Mouse (Mus musculus): ENCODE measurements around the gene Hmgb1.

Hmgb1 gene

DNA sequence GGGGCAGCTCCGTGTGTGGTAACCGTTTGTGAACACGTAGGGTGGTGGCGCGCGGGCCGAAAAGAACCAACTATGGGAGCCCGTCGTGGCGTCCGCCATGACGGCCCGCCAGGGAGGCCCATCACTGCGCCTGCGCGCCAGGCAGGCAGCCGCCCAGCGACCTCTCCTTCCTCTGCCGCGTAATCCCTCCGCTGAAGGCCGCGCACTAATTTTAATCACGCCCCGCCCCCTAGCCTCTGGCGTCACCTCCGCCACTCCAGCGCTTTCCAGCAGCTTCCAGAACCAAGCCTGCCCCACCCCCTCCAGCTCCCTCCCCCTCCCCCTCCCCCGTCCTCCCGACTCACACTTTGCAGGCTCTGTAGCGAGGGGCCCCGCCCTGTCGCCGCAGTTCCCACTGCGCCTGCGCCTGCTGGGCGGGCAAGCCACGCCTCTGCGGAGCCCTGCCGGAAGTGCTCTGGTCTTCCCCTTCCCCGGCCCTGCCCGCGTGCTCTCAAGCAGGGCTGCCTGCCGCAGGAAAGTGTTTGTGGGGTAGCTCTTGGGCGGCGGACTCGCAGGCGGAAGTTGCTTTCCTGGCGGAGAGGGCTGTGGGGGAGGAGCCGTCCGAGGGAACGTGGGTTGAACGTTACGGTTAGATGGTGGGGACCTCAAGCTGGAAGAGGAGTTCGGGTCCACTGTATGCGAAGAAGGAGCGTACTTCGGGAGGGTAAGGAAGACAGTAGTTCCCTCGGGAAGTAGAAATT is at the start of gene Hmgb1, which contains the start of gene Uspl1:
Gene Hmgb1 (minus strand): TSS at position 386 of the 740 bp plus-strand sequence.
Gene Uspl1 (plus strand): TSS at position 247 of the 740 bp plus-strand sequence.
- peak; percentile 99 for DNase-seq

DNA sequence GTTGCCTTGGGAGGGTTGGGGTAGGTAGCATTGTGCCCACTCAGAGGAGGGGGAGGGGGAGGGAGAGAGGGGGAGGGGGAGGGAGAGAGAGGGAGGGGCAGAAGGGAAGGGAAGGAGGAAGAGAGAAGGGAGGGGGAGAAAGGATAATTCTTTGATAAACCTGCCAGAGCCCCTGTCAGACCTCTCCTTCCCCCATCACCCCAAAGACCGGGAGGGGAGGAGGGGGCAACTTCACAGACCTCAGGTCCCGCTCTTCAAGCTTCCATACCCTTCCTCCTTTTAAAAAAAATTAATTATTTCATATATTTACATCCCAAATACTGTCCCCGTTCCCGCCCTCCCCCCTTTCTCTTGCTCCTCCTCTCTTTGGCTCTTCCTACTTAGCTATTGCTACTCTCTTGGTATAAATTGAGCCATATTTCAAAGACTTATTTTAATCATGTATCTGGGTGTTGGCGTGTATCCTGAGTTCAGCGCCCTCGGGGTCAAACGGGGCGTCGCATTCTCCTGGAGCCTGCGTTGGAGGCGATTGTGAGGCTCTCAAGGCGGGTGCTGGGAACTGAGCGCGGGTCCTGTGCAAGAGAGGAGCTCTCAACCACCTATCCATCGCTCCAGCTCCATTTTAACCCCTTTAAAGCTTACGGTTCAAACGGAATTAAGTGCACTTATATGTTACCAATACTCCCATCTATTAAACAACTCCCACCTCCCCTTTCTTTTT is 45.5 kb upstream of the Hmgb1 start:
- DNase-seq = no peak

DNA sequence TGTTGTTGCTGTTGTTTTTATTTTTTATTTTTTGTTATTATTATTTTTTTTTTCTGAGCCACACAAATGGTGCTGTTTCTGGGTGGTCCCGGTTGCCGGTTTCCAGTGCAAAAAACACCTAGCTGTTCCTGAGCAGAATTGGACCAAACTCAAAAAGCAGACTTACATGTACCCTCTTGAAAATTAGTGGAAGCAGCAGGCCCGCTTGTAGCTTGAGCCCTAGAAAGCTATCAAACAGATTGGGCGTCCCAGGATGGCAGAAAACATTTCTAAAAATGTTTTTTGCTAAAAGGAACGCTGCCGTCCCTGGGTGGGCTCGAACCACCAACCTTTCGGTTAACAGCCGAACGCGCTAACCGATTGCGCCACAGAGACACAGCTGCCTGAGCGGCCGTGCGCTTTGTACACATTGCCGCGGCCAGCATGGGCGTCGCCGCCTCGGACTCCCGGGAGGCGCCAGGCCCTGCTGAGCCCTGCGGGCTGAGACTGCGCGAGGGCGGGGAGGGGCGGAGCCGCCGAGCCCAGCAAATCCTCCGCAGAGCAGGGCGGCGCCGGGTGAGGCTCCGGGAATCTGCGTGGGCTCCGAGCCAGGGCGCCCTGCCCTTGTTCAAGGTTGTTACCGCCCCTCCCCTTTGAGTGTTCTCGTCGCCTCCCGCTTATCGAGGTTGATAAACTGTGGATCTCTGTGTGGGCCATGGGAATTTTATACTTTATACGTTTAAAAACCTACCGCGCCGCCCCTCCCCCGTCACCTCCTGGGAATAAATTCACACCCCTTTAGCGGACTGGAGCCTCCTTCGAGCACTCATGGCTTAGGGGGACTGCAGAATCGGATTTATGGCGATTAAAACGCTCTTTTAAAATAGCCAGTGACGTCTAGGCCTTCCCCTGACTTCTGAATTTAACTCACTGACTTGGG is 44.7 kb upstream of the Hmgb1 start:
- peak; percentile 97 for DNase-seq

DNA sequence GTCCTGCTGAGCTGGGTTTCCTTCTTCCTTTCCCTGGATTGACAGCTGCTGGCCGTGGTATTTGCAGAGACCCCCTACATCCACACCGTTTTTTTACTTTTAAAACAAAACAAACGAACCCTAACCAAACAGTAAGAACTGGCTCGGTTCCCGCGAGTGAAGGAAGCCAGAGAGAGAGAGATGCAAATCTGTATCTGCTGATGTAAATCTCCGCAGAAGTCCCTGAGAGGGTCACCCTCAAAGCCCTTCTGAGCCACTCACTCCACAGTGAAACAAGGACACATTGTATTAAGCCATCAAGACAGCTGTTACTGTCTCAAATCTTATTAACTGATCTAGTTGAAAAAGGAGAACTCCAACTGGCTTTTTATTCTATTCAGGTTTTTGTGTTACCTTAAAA is 40.4 kb upstream of the Hmgb1 start:
- DNase-seq = no peak

DNA sequence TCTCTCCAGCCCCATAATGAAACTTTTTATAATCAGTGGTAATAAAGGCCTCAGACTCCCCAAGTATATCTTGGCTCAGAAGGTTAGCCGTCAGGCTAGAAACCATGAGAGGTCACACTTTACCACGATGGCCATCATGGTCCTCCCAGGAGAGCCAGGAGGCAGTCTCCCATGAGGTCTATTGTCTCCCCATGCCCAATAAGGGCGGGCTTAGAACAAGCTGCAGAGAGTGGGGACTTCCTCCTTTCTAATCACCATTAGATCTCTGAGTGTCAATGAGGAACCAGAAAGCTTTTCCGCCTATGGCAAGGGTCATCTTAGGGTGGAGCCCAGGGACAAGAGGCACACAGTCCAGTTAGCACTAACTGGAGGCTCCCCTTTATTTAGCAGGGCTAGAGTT is 37.1 kb upstream of the Hmgb1 start:
- no peak for DNase-seq

DNA sequence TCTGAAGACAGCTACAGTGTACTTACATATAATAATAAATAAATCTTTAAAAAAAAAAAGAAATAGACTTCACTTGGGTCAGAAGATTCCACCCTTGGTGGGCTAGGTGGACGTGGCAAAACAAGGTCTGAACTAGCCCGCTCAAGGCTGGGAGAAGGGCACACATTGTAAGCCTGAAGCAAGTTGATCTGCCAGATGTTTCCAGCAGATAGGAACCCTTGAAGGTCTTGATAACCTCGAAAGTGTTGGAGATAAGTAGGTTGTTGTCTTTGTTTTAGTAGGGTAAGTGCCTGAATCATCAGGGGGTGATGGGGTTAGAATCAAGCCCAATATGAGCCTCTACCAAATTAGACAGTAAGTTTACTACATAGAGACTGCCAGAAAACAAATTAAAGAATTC is 35.2 kb upstream of the Hmgb1 start:
- DNase-seq = no peak

DNA sequence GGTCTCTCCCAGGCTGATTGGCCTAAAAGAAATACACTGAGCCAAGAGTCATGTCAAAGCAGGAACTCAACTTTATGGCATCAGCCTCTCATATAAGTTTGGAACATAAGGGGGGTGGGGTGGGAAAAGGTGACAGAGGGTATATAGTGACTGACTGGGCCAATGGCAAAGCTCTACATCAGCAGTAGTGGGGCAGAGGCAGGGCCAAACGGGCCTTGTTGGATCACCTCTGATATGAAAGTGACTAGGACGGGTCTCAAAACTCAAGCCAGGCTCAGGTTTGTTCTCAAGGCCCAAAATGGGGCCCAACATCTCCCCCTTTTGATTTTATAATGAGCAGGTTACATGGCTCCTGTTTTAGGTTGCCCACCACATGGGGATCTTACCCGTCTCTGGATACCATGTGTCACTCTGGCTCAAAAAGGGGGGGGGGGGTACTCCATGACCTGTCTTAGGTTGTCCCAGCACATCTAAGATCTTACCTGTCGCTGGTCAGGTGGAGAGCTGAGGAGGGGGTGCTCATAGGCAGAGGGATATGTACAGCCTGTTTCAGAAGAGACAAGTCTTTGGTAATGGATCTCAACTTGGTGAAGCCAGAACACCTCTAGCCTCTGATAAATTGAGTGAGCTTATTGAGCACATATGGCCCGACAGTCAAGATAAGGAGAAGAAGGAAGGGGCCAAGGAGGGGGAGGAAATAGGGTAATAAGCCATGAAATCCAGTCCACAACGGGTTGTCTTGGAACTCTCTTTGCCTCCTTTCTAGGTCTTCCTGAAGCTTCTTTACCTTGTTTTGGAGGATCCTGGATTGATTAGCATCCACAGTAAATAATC is 33.5 kb upstream of the Hmgb1 start:
- no peak for DNase-seq

DNA sequence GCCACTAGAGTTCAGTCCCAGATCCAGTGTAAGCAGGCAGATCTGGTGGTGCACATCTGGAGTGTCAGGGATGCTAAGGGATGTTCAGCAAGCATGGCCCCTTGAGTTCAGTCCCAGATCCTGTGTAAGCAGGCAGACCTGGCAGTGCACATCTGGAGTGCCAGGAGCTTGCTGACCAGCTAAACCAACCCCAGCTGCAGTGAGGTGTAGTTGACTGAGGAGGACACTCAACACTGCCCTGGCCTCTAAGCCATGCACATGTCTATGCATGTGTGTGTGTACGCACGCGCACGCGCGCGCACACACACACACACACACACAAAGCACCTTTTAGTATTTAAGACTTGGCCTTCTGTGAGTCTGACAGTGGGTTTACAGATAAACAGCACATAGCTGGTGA is 31.3 kb upstream of the Hmgb1 start:
- DNase-seq = no peak

DNA sequence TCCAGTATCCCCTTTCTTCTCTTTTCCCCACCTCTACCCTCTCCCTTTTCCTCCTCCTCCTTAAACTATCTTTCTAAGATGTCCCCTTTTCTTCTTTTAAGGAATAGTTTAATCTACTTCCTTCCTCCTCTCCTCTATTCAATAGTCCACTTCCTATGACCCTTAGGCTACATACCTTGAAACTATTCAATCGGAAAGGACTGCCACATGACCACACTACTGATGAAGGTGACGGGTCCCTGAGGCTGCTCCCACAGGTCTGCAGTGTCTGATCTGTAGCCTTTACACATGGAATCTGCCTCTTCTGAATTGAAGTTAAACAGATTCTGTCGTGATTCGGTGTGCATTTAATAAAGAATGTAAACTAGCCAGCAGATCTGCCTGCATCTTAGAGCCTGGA is 28.5 kb upstream of the Hmgb1 start:
- no peak for DNase-seq

DNA sequence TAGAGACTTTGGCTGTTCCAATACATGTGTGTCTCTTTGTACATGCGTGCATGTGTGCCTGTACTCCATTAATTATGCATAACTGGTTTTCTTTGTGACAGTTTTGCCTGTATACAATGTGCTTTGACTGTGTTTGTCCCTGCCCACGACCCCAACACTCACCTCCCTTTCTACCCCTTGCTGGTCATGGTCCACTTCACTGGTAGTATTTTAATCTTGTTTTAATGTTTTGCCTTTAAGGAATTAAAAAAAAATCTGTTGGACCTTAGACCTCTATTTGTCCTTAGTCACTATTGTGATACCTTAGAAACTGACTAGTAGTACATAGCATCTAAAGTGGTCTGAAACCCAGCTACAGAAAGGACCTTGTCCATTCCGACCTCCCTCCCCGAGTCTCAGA is 26.8 kb upstream of the Hmgb1 start:
- DNase-seq = no peak

DNA sequence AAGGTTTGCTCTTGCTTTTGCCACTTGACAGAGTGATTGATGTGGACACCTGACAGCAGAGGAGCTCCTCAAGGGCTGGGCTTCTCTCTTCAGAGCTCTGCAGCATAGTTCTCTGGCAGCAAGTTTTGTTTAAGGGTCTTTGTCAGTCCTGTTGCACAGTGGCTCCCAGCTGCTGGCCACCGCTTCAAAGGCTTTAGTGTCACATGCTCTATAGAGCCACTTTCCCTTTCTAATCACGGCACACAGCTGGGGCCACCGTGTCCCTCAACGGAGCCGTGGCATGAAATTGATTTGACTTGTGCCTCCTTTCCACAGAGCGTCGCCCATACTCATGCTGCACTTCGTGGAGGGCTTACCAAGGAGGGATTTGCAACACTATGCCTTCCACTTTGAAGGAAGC is 25.0 kb upstream of the Hmgb1 start:
- no peak for DNase-seq

DNA sequence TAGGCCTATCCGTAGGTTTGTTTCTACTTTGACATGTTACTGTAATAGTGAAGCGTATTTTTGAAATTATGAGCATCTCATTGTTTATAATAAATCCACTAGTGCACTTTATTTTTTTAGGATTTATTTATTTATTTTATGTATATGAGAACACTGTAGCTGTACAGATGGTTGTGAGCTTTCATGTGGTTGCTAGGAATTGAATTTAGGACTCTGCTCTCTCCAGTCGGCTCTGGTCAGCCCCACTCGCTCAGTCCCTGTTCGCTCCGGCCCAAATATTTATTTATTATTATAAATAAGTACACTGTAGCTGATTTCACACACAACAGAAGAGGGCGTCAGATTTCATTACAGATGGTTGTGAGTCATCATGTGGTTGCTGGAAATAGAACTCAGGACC is 24.5 kb upstream of the Hmgb1 start:
- no peak for DNase-seq

DNA sequence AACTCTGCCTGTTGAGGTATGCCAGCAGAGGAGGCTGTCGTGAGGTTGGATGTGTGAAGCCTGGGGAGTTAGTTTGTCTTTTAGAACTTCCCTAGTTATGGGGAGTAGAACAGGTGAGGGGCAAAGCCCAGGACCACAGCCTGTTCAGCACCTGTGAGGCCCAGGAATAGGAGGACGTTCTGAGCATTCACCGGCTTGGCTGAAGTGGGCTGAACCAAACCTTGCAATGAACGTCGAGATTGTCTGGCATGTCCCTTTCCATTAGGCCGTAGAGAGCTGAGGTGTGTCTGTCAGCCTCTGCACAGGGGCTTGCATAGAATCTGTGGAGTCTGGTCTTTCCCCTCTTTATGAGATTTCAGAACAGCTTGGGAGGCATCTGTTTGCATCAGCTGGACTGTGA is 23.4 kb upstream of the Hmgb1 start:
- DNase-seq = no peak

DNA sequence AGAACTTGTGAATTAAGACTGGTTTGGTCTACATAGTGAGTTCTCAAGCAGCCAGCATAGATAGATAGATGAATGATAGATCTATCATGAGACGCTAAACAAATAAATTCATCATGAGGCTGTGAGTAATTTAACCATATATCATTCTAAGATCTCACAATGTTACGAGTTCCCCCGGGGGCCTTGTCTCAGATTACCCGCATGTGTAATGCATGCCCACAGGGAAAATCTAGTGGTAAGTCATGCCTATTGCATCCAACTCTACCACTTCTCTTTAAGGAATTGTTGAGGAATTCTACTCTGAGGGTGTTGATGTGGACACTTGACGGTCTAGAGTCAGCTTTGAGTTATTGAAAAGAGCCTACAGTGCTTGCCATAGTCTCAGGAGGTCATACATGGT is 22.0 kb upstream of the Hmgb1 start:
- DNase-seq = no peak

DNA sequence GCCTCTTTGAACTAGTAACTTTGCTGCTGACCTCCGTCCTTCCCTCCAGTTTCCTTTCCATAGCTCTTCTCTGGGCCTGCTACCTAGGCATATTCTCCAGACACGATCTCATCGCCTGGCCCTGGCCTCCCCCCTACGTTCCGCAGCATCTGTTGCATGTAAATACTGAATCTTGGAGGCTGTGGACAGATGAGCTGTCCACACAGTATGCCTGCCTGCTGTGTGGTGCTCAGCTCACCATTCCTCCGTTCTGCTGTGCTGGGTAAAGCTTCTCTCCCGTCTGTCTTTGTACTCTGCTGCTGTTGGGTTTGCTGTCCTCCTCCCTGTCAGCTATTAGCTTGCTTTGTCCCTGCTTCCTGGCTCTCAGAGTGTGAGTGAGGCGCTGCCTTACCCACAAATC is 21.0 kb upstream of the Hmgb1 start:
- DNase-seq = no peak

DNA sequence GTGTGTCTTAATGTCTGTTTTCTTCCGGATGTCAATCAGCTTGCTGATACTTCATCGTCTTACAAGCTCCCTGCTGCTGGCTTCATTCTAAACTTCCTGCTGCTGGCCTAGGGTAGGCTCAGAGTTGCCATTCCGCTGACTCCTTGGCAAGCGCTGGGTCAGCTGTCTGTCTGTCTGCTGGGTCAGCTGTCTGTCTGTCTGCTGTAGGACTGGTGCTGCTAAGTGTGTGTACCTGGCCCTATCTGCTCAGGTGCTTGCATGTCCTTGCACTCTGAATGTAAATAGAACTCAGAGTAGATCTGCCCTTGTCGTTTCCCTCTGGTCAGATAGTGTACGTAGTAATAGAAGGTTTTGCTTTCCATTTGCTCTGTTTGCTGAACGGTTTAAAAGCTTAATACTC is 20.5 kb upstream of the Hmgb1 start:
- DNase-seq = no peak

DNA sequence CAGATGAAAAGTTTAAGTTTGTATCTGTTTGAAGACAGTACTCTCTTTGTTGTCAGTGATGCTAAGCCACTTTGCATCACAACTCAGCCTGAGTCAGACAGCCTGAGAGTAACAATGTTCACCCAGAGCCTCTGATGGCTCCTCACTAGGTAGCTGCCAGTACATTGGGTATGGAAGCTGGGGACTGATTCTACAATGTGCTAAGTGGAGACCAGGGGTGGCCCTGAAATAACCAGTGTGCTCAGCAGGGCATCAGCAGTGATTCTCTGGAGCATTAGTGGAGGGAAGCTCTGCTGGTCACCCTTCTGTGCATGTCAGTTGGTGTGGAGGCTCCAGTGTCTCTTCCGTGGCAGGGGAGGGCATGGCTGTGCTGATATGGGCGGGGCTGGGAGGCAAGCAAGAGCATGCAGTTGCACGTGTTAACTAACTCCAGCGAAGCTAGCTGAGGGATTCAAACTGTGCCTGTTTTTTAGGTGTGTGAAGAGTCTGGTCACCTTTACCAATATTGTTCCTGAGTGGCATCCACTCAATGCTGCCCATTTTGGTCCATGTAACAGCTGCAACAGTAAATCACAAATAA is 19.6 kb upstream of the Hmgb1 start:
- no peak for DNase-seq

DNA sequence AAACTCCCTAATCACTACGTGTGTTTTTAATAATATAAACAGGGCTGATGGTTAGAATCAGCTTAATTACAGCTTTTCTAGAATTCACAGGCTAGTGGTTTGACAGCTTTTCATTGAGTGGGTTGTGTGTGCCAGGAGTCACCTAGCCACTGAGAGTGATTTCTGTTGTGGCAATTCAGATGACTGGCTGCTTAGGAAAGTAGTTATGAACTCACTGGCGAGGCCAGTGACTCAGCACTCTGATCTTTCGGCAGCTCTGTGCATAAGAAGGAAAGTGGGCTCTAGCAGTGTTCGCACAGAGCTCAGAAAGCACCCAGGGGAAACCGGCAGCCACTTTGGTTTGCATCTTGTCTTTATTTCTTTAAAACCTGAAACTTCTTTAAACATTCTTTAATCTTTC is 18.7 kb upstream of the Hmgb1 start:
- no peak for DNase-seq

DNA sequence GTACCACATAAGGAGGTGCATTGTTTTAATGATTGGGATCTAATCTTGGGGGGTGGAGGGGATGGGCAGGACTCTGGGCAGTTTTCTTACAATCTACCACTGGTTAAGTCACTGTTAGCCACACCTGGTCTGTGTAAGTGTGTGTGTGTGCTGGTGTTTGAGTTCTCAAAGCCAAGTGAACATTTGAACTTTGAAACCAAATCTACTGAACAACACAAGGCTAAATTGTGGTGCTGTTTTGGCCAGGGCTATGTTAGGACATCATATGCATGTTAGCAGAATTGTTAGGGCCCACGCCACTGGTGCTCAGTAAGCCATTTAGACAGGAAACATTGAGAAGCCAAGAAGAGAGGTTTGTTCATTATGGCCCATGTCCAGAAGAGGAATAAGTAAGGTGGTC is 14.5 kb upstream of the Hmgb1 start:
- no peak for DNase-seq

DNA sequence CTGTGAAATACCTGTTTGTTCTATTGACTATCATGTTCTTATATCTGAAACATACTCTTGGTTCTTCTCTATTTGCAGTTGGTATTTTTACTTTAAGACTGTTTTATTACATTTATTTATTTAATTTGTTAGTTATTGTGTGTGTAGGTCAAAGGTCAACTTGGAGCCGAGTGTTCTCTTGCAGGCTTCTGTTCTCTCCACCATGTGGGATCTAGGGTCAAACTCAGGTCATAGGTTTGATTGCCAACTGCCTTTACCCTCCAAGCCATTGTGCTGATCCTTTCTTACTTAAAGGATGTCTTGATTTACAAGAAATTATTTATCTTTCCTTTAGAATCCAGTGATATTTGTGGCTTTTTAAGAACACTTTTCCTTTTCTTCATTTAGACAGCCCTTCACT is 12.3 kb upstream of the Hmgb1 start:
- DNase-seq = no peak

DNA sequence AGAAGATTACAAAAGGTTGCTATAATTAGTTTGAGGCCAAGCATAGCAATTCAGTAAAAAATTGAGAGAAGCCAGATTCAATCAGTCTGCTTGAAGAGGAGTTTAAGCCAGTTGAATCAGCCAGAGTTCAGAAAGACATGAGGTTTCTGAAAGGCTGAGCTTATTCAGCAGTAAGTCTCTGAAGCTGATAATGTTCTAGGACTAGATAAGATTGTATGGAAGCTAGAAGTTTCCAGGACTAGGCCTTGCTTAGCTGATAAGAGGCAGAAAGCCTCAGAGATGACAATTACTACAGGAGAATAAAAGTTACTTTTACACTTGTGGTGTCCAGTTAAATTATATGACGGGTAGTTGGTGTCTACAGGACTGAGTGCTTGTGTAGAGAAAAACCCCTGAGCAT is 5.9 kb upstream of the Hmgb1 start:
- DNase-seq = no peak

DNA sequence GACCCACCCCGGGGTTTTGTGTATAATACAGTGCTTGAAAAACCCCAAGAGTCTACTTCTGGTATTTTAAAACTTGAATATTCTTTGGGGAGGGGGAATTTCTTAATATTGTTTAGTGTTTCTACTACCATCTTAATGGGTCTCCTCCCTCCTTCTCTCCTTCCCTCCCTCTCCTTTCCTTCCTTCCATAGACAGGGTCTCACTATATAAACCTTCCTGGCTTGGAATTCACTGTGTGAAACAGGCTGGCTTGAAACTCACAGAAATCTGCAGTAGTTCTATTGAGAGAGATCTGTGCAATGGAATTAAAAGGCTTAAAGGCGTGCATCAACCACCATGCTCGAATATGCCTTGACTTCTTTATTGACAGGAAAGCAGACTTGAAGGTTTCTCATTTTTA is 1.5 kb upstream of the Hmgb1 start:
- no peak for DNase-seq
